Mouse (Mus musculus): ENCODE measurements around the gene Kcnd3. TPM values are rescaled to one million over a fixed set of nuclear protein-coding genes. Genes with fewer than 3 reads are reported as not detected.

Gene Kcnd3
- polyA plus RNA-seq, 1 experiment = 10.4 TPM

- no peak for DNase-seq (ENCODE audit: low spot score)
Measured at GRCm38 (mm10) chr3:105660530-105660929, 208.4 kb downstream of the Kcnd3 start.

- no peak for DNase-seq (ENCODE audit: low spot score)
Measured at GRCm38 (mm10) chr3:105663043-105663442, 210.9 kb downstream of the Kcnd3 start.

GRCm38 (mm10) chr3:105665105-105665765 lies 213.1 kb downstream of the Kcnd3 start:
- DNase-seq (ENCODE audit: low spot score) = no peak

GRCm38 (mm10) chr3:105666996-105667523 lies 214.9 kb downstream of the Kcnd3 start:
- DNase-seq (ENCODE audit: low spot score) = no peak

GRCm38 (mm10) chr3:105668161-105668560 lies 216.0 kb downstream of the Kcnd3 start:
- no peak for DNase-seq (ENCODE audit: low spot score)

GRCm38 (mm10) chr3:105669776-105670175 lies 217.6 kb downstream of the Kcnd3 start:
- DNase-seq (ENCODE audit: low spot score) = no peak

GRCm38 (mm10) chr3:105670801-105671200 lies 218.7 kb downstream of the Kcnd3 start:
- no peak for DNase-seq (ENCODE audit: low spot score)

GRCm38 (mm10) chr3:105674595-105675218 lies 222.6 kb downstream of the Kcnd3 start:
- no peak for DNase-seq (ENCODE audit: low spot score)

- DNase-seq (ENCODE audit: low spot score) = no peak
Measured at GRCm38 (mm10) chr3:105675932-105676331, 223.8 kb downstream of the Kcnd3 start.

- DNase-seq (ENCODE audit: low spot score) = no peak
Measured at GRCm38 (mm10) chr3:105680346-105680745, 228.2 kb downstream of the Kcnd3 start.

- DNase-seq (ENCODE audit: low spot score) = no peak
Measured at GRCm38 (mm10) chr3:105686394-105687323, 234.5 kb downstream of the Kcnd3 start.

GRCm38 (mm10) chr3:105687324-105688060 lies 235.4 kb downstream of the Kcnd3 start, which contains the start of gene Ddx20:
Gene Ddx20 (minus strand): TSS chr3:105687574.
- peak; percentile 80 for DNase-seq (ENCODE audit: low spot score)

- DNase-seq (ENCODE audit: low spot score) = no peak
Measured at GRCm38 (mm10) chr3:105688536-105688935, 236.4 kb downstream of the Kcnd3 start.

- no peak for DNase-seq (ENCODE audit: low spot score)
Measured at GRCm38 (mm10) chr3:105693327-105694080, 241.4 kb downstream of the Kcnd3 start.

GRCm38 (mm10) chr3:105695476-105696386 lies 243.6 kb downstream of the Kcnd3 start:
- DNase-seq (ENCODE audit: low spot score) = no peak

- DNase-seq (ENCODE audit: low spot score) = peak; percentile 20
Measured at GRCm38 (mm10) chr3:105696387-105697147, 244.4 kb downstream of the Kcnd3 start.

- no peak for DNase-seq (ENCODE audit: low spot score)
Measured at GRCm38 (mm10) chr3:105697148-105697441, 245.0 kb downstream of the Kcnd3 start.

- DNase-seq (ENCODE audit: low spot score) = no peak
Measured at GRCm38 (mm10) chr3:105698311-105698710, 246.2 kb downstream of the Kcnd3 start.
